23 mouse cellular contexts compared by ENCODE assay signal in the genomic region with DNA sequence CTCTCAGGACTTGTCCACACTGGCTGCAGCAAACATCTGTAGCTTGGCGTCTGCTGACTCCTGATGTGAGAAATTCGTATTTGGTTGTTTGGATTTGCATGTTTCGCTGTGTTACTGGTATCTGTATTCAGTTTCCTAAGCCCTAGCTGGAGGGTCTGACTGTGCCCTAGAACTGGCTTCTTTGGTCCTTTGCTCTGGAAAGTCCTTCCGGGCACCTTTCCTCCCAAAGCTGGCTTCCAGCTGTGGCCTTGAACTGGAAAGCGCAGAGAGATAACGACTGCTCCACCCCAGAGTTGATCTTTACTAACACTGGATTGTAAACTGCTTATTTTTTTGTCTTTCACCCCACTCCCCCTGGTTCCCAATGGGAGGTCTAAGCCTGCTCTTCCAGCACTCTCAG. TPM values are rescaled to one million over a fixed set of nuclear protein-coding genes. Genes with fewer than 3 reads are reported as not detected.
"Had no signal": no experiment of that assay in that cellular context is flagged by ENCODE, and none has a peak within 500 bp of the region (broad histone marks: within the 10 kb centered on the region; RNA-seq: fewer than 3 reads in every experiment).

No protein-coding gene starts in this region.

- H3K36me3 ChIP-seq: limb, embryonic 10.5 days; liver, embryonic 13.5 days; midbrain, embryonic 13.5 days; neural tube, embryonic 15.5 days had no signal

- DNase-seq: kidney, adult 11 months; kidney, postnatal 14 days; liver, embryonic 13.5 days; liver, postnatal 0 days; right cerebral cortex, adult 18-20 months; right cerebral cortex, postnatal 25 days; thymus, adult 2 months; thymus, postnatal 36 days had no signal

- H3K4me3 ChIP-seq: left cerebral cortex, adult 2 months; liver, embryonic 13.5 days; midbrain, embryonic 13.5 days; myocyte; neural tube, embryonic 15.5 days had no signal

- H3K9me3 ChIP-seq: limb, embryonic 10.5 days; liver, embryonic 13.5 days; midbrain, embryonic 13.5 days; neural tube, embryonic 15.5 days had no signal

- H3K9ac ChIP-seq: liver, embryonic 13.5 days; liver, postnatal 0 days; midbrain, embryonic 13.5 days; neural tube, embryonic 15.5 days had no signal

- H3K27ac ChIP-seq: left cerebral cortex, adult 2 months; limb, embryonic 10.5 days; liver, embryonic 13.5 days; midbrain, embryonic 13.5 days; neural tube, embryonic 15.5 days; stomach, postnatal 0 days had no signal

RNA-seq across cellular contexts. Expression of a gene that starts 1.9 kb away (rescaled TPM):
- total RNA-seq: megakaryocyte-erythroid progenitor cell, adult 5-6 weeks had no signal
- polyA plus RNA-seq: kidney, embryonic 14.5 days; large intestine, adult 2 months; limb, embryonic 10.5 days; liver, embryonic 13.5 days; liver, postnatal 0 days; lung, embryonic 16.5 days; midbrain, embryonic 13.5 days; myocyte; neural tube, embryonic 11.5 days; stomach, postnatal 0 days had no signal

RNA-seq across cellular contexts. Expression of a gene that starts 31.2 kb away (rescaled TPM):
- total RNA-seq: layer of hippocampus, adult 8-10 months; layer of hippocampus, postnatal 25 days; left cerebral cortex, adult 2 months; left cerebral cortex, postnatal 14 days; megakaryocyte-erythroid progenitor cell, adult 5-6 weeks had no signal
- polyA plus RNA-seq: kidney, embryonic 14.5 days; large intestine, adult 2 months; limb, embryonic 10.5 days; limb, embryonic 14.5 days; liver, embryonic 13.5 days; liver, postnatal 0 days; lung, embryonic 16.5 days; midbrain, embryonic 13.5 days; myocyte; neural tube, embryonic 11.5 days; neural tube, embryonic 15.5 days; stomach, postnatal 0 days had no signal

RNA-seq across cellular contexts. Expression of a gene that starts 42.5 kb away (rescaled TPM):
- total RNA-seq: megakaryocyte-erythroid progenitor cell, adult 5-6 weeks had no signal
- polyA plus RNA-seq: limb, embryonic 10.5 days; midbrain, embryonic 13.5 days; myocyte; neural tube, embryonic 11.5 days; stomach, postnatal 0 days had no signal
